Mouse (Mus musculus) bone marrow macrophage, adult 2 months (primary cell): ENCODE results near the gene Afap1.

Experiments
- CTCF ChIP-seq: IDR thresholded peaks from 2 replicates; pipeline ENCODE4 v1.5.1; 2012; ENCODE audit warnings: low read depth, mild to moderate bottlenecking, low read length, moderate library complexity
- POLR2A ChIP-seq: IDR thresholded peaks from 2 replicates; pipeline ENCODE4 v1.6.1; 2012; ENCODE audit warnings: mild to moderate bottlenecking, low read depth, low read length, borderline replicate concordance

- TF ChIP-seq POLR2A (no peak), CTCF (no peak)
These were observed 31.7 kb upstream of the Afap1 start for GRCm38 (mm10) chr5:35861456-35861855.
